Mouse (Mus musculus) lung, postnatal 10 days (tissue): ENCODE measurements at regions not wholly inside any gene's neighbourhood (a gene's known extent, or its start where the extent isn't known, plus 50 kb on each side); places are given as distances from the start of the nearest gene placed in this dataset.
A peak's percentile ranks its signal among the peaks of the same experiment; 100 is the strongest.
"Not testable (repeated sequence)": the region's sequence is repeated elsewhere in the genome, so short reads cannot be mapped to it uniquely, and the experiment has no call there.

Source experiments
- DNase-seq: peaks from one replicate; pipeline ENCODE4 v3.0.0; 2021

DNA sequence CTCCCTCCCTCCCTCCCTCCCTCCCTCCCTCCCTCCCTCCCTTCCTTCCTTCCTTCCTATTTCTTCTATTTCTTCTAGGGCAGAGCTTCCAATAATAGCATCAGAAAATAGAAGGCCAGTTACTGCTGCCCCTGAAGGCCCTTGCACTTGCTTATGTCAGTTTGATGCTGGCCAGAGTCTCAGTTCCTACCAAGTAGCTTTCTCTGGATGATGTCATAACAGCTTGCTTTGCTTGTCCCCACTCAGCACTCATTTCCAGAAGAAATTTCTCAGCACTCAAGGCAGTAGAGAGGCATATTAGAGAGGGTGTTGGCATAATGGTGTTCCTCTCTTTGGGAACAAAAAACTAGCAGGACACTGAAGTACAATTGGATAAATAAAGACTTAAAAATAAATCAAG is 811.6 kb upstream of the 4930444P10Rik start:
- DNase-seq: no peak

DNA sequence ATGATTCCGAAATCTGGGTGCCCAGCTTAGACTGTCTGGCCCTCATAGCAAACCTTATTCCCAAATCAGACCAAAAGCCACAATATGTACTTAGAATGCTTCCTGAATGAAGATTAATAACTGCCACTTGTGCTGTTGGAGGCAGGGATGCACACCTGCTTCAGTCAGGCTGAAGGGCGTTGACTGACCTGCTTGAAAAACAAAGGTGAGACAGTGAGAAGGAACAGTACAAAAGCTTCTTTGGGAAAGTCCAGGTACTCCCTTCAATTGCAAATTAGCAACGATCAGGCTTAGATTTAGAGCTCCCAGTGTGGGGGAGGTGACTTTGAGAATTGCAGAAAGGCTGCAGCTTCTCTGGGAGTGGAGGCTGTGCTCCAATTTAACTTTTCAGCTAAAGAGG is 775.3 kb upstream of the 4930444P10Rik start:
- not testable (repeated sequence) for DNase-seq

DNA sequence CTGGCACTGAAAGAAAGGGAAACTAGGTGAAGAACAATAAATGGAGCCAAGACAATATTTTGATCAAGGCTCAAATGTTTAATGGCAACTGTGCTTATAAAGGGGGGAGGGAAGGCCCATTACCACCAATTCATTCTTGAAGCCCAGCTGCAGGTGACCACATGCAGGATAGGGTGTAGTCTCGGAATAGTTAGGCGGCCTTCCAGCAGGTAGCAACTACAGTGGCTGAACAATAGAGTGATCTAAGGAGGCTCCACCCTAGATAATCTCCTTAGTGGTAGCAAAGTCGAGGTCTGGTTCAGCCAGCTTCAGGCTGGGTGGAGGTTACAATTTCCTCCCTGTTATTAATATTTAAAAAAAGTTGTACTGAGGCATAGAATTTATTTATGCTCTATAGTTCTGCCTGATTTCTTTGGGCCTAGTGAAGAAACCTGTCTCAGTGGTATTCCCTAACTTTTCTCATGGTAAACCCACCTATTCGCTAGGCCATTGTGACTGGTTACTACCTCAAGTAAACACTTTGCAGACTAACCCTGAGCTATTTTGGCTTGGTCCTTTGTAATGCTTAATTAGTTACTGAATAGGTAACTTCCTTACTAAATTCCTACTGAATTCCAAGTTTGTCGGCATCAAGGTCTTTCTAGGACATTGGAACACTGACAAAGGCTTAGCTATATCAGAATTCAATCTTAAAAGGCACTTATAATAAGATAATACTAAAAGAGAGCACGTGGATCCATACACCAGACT is 774.1 kb upstream of the 4930444P10Rik start:
- DNase-seq: not testable (repeated sequence)

DNA sequence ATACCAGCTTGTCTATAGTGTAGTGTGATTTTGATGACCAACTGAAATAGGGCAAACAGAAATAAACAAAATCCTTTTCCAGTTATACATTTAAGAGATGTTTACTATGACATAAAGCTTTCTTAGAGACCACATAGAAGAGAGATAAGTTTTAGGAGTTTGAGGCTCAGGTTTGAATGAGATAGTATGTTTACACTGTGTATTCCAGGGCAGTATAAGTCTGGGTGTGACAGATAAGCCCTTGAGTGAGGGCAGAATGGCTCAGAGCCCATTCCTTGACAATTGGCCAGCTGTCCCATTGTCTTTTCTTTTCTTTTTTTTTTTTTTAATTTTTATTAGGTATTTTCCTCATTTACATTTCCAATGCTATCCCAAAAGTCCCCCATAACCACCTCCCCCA is 744.0 kb upstream of the 4930444P10Rik start:
- no peak for DNase-seq

DNA sequence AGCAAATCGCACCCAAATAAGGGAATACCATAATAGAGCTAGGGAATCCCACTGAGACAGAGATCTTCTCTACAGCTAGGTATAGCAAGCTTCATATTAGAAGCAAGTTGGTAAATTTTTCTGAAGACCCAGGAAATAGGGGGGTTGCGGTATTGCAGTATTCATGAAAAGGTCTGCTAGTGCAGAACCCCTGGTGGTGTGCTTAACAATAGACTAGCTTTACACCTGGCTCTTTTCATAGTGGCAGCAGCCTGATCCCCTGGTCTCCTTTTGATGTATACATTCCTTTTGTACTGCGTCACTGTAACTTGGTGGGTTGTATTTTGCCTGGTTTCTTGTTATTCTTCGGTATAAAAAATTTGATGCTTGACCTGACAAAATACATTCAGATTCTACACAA is 731.6 kb upstream of the 4930444P10Rik start:
- DNase-seq: not testable (repeated sequence)

DNA sequence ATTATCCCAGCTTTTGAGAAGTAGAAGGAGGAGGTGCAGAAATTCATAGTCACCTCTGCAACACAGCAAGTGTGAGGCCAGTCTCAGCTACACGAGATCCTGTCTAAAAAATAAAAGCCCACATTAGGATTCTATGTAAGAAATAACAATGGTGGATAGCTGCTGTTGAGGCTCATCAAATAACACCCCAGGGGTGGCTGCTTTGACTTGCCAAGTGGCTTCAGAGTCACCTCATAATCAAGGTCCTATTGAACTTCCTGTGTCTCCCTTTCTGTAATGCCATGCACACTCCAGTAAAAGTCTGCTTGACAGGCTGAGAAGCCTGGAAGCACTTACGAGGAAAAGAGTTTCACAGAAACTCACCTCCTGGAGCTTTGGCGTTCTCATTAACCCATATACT is 730.9 kb upstream of the 4930444P10Rik start:
- DNase-seq: no peak

DNA sequence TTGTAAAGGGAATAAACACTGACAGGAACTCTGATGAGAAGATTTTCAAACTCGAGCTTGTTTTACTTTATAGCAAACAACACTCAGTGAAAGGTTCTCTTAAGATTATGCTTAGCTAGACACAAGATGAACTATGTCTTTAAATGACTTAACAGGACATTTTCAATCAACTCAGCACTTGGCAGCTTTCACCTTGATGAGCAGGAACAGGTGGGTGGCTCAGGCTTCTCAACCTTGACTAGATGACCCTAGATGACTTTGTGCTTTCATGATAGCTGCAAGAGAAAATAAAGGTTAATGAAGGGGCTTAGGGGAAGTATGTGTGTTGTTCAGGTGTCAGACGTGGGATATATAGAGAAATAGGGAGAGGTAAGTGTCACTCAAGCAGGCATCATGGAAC is 728.1 kb upstream of the 4930444P10Rik start:
- no peak for DNase-seq

DNA sequence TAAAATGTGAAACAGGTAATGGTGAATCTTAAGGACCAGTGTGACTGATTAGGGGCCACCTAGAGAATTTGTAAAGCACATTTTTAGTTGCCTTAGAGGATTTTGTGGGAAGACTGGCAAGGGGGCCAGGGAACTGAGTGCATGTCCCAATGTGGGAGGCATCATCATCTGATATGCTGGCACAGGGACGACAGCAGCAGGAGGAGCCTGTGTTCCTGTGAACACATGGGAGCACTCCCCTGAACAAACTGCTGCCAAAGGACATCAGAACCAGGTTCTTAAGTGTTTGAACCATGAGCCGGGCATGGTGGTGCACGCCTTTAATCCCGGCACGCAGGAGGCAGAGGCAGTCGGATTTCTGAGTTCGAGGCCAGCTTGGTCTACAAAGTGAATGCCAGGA is 723.4 kb upstream of the 4930444P10Rik start:
- no peak for DNase-seq

DNA sequence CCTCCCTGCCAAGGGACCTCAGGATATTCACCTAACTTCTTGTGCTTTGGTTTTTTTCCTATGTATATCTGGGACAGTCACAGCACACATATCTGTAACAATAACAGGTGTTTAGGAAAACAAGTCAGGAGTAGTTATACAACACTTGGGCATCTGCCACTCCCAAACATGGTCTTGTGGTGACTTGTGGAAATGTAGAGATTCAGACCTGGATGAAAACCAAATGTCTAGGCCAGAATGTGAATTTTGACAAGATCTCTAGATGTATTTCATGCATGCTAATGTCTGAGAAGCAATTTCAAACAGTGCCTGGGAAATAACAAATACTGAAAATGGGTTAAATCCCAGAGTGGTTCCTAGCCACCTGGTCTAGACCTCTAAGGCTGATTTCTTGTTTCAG is 722.6 kb upstream of the 4930444P10Rik start:
- DNase-seq: no peak

DNA sequence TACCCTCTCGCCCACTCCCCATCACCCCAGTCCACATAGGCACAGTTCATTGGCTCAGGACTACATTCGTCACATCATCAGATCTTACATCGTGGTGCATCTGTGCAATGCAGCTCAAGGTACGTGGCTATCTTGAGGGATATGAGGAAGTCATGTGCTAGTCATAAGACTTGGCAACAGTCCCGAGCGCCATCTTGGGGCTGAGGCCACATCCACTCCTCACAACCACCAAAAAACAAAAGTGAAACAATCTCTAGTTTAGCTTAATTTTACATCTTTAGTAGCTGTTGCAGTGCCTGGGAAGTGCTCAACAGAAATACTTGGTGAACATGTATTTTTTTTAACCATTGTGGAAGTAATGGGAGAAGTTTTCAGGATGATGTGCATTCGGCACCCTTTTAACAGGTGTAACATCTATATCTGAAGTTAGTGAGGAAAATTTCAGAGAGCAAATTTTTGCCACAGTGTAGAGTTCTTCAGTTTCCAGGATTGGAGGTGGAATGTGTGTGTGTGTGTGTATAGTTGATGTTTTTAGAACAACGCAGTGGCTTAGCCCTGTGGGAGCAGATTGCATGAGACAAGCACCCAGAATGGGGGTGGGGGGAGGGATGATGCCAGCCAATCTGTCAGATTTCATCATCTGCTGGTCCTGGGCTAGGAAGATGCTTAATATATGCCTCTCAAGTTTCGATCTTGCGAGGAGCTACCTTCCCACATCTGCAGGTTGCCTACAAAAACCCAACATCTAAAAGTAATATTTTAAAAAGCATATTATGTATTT is 716.4 kb upstream of the 4930444P10Rik start:
- no peak for DNase-seq

DNA sequence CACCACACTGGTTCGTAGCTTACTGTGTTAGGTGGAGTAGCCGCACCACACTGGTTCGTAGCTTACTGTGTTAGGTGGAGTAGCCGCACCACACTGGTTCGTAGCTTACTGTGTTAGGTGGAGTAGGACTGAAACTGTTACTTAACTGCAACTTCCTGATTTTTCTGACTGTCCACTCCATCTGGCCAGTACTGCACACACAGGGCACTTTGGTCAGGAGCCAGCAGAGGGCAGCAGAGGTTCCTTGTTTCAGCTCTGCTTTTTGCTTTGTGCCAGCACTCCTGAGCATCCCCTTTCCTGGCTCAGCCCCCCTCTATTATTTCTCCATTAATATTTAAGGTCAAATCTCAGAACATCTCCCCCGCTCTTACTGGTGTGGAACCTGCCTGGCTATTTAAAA is 705.2 kb upstream of the 4930444P10Rik start:
- DNase-seq: peak; percentile 86

DNA sequence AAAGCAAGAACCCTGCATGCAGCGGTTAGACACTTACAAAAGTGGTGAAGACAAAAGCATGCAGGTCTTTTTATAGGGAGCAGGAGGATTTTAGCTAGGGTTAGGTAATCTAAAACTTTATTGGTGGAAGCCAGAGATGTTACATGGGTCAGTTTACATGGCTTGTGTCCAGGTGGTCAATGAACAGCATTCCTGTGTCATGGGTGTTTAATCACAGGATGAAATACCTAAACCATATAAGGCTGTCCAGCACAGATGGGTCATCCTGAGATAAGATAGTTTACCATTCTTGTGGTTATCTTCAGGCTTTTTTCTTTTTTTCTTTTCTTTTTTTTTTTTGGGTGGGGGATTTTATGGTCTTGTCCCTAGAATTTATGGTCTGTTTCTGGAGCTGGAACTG is 703.3 kb upstream of the 4930444P10Rik start:
- DNase-seq: no peak

DNA sequence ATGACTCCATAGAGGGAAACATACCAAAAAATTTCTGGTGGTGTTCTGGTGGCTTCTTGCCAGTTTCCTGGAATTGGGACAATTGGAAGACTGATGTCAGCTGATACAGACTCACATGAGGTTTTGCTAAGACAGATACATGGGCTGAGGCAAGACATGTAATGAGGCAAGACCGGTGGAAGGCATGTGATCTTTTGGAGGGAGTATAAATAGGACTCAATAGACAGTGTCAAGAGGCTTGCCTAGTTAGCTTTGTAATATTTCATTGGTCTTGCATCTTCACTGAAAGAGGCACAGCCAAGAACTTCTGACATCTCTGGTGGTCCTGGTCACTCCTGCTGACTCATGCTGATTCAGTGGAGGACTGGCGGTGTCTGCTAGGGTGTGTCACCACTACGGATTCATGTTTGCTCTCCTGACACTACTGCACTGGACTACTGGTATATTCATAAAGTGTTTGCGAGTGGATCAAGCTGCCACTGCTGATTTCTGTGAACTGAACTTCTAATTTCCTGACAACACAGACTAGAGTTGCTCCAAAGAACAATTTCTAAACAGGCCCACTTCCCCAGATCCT is 697.7 kb upstream of the 4930444P10Rik start:
- DNase-seq: no peak

DNA sequence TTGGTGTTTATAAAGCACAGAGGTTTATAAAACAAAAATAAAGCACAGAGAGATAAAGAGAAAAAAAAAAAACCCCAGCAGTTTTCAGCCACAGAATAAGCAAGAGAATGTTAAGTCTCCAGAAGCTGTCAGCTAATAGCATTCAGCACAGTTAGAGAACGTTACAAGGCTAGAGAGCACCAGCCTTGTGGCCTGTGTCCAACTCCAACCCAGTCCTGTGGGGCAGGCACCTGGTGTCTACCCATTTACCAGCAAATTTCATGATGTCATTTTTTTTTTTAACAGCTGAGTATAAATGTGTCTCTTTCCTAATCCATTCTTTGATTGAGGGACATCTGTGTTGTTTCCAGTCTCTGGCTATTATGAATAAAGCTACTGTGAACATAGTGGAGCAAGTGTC is 686.7 kb upstream of the 4930444P10Rik start:
- DNase-seq: no peak

DNA sequence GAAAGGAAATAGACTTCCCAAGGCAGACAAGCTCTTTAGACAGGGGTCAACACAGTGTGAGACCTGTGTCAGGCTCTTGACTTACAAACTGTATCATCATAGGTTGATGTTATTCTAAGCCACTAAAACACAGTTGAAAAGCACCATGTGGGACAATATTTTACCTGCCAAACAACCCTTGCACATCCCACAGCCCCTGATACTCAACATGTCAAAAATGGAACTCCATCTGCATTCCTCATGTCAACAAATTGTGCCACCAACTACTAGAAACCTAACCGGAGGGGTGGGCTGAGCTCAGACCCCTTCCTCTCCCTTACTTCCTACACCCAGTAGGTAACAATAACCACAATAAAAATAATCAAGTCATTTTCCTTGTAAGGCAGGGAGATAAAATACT is 667.8 kb upstream of the 4930444P10Rik start:
- no peak for DNase-seq
